Mouse (Mus musculus) heart, embryonic 11.5 days (tissue): ENCODE results near the gene Thpo. TPM values are rescaled to one million over a fixed set of nuclear protein-coding genes. Genes with fewer than 3 reads are reported as not detected.

Experiments used
- ATAC-seq: fragments of 200-750 bp; cut with Nextera tagmentation; replicated peaks from 2 replicates; pipeline ENCODE4 v1.8.0; 2017; ENCODE audit warnings: moderate library complexity; ENCODE audit not compliant: insufficient number of reproducible peaks, low FRiP score, low TSS enrichment
- H3K27ac ChIP-seq: fragments of 300-500 bp; sonication (generic); 2 replicates; pipeline ENCODE4 v1.5.1; 2014; ENCODE audit warnings: mild to moderate bottlenecking, low read depth, low read length
- H3K27me3 ChIP-seq: fragments of 300-500 bp; sonication (generic); 2 replicates; pipeline ENCODE4 v1.6.1; 2014; ENCODE audit warnings: mild to moderate bottlenecking, low read length, mixed read lengths; ENCODE audit not compliant: control insufficient read depth, insufficient read depth
- H3K36me3 ChIP-seq: fragments of 300-500 bp; sonication (generic); 2 replicates; pipeline ENCODE4 v1.6.1; 2014; ENCODE audit warnings: mild to moderate bottlenecking, low read length, moderate library complexity, mixed read lengths; ENCODE audit not compliant: control insufficient read depth, insufficient read depth
- H3K4me1 ChIP-seq: fragments of 300-500 bp; sonication (generic); 2 replicates; pipeline ENCODE4 v1.6.1; 2014; ENCODE audit warnings: low read length; ENCODE audit not compliant: control insufficient read depth, insufficient read depth
- H3K4me2 ChIP-seq: fragments of 300-500 bp; sonication (generic); 2 replicates; pipeline ENCODE4 v1.6.1; 2014; ENCODE audit warnings: mild to moderate bottlenecking, moderate library complexity
- H3K4me3 ChIP-seq: fragments of 300-500 bp; sonication (generic); 2 replicates; pipeline ENCODE4 v1.5.1; 2014; ENCODE audit warnings: low read depth, low read length
- H3K9ac ChIP-seq: fragments of 300-500 bp; sonication (generic); 2 replicates; pipeline ENCODE4 v1.6.1; 2014; ENCODE audit warnings: mild to moderate bottlenecking, low read depth, low read length, moderate library complexity
- H3K9me3 ChIP-seq: fragments of 300-500 bp; sonication (generic); replicated peaks from 2 replicates; pipeline ENCODE4 v1.6.1; 2016; ENCODE audit warnings: low read length; ENCODE audit not compliant: control insufficient read depth
- WGBS: fragments of 180-500 bp; shearing (Covaris S2); extraction: QIAGEN DNeasy Blood & Tissue Kit; methylation state at CpG from one replicate; pipeline ENCODE4 v1.1.7; 2014; ENCODE audit not compliant: insufficient replicate concordance; 5-methylcytosine and 5-hydroxymethylcytosine counted together
- polyA plus RNA-seq: library from polyadenylated mRNA; unstranded; fragments of >200 nt; fragmentation: Nextera tagmentation; extraction: Ambion mirVana; gene quantifications from 2 replicates; pipeline ENCODE4 v1.2.1, GENCODE M21; 2014

The Thpo gene
- polyA plus RNA-seq, 1 experiment from 2014 or later: 0.49 TPM

- no peak overlapping the region for H3K4me3 ChIP-seq
- no peaks in the 10 kb centered on the region for H3K27me3 ChIP-seq
- no peak overlapping the region for H3K4me2 ChIP-seq
- no peaks in the 10 kb centered on the region for H3K9me3 ChIP-seq
- no peaks in the 10 kb centered on the region for H3K4me1 ChIP-seq
- H3K36me3 ChIP-seq: no peaks in the 10 kb centered on the region
- WGBS: 88% methylated on average over 5 of the region's 5 CpGs
- no peak overlapping the region for H3K9ac ChIP-seq
- no peak overlapping the region for H3K27ac ChIP-seq
- no peak for ATAC-seq
These were observed 21.7 kb upstream of the Thpo start for GRCm38 (mm10) chr16:20756052-20756451.

- H3K27me3 ChIP-seq: no peaks in the 10 kb centered on the region
- H3K4me2 ChIP-seq: no peak overlapping the region
- 49% methylated on average over 8 of the region's 8 CpGs for WGBS
- H3K4me1 ChIP-seq: no peaks in the 10 kb centered on the region
- H3K9me3 ChIP-seq: no peaks in the 10 kb centered on the region
- no peak overlapping the region for H3K4me3 ChIP-seq
- H3K9ac ChIP-seq: no peak overlapping the region
- ATAC-seq: no peak
- H3K36me3 ChIP-seq: no peaks in the 10 kb centered on the region
- no peak overlapping the region for H3K27ac ChIP-seq
These were observed 16.2 kb upstream of the Thpo start for GRCm38 (mm10) chr16:20750518-20750917.

- Histone ChIP-seq H3K4me2 (no peak overlapping the region), H3K27ac (no peak overlapping the region), H3K9me3 (no peaks in the 10 kb centered on the region), H3K36me3 (no peaks in the 10 kb centered on the region), H3K9ac (no peak overlapping the region), H3K27me3 (no peaks in the 10 kb centered on the region), H3K4me1 (no peaks in the 10 kb centered on the region), H3K4me3 (no peak overlapping the region)
- WGBS: 68% methylated on average over 6 of the region's 6 CpGs
- no peak for ATAC-seq
These were observed 12.3 kb upstream of the Thpo start for GRCm38 (mm10) chr16:20746641-20747040.

- WGBS: 87% methylated on average over 9 of the region's 9 CpGs
- Histone ChIP-seq H3K4me1 (no peaks in the 10 kb centered on the region), H3K4me2 (no peak overlapping the region), H3K9me3 (no peaks in the 10 kb centered on the region), H3K36me3 (no peaks in the 10 kb centered on the region), H3K27ac (no peak overlapping the region), H3K27me3 (peaks cover 24% of the 10 kb centered on the region), H3K9ac (no peak overlapping the region), H3K4me3 (no peak overlapping the region)
- ATAC-seq: no peak
These were observed 5.5 kb upstream of the Thpo start for GRCm38 (mm10) chr16:20739845-20740244.

- WGBS: 77% methylated on average over 5 of the region's 5 CpGs
- ATAC-seq: no peak
- Histone ChIP-seq H3K4me1 (peaks cover 6% of the 10 kb centered on the region; the same call in 1 of the 2 replicates), H3K27ac (no peak overlapping the region), H3K27me3 (peaks cover 47% of the 10 kb centered on the region), H3K4me3 (no peak overlapping the region), H3K9ac (no peak overlapping the region), H3K9me3 (no peaks in the 10 kb centered on the region), H3K4me2 (no peak overlapping the region), H3K36me3 (no peaks in the 10 kb centered on the region)
These were observed 2.5 kb upstream of the Thpo start for GRCm38 (mm10) chr16:20736823-20737222.

GRCm38 (mm10) chr16:20736168-20736567 is 1.9 kb upstream of the Thpo start:
- H3K4me3 ChIP-seq: no peak overlapping the region
- peaks cover 51% of the 10 kb centered on the region for H3K27me3 ChIP-seq
- no peak overlapping the region for H3K4me2 ChIP-seq
- H3K9me3 ChIP-seq: no peaks in the 10 kb centered on the region
- no peak overlapping the region for H3K9ac ChIP-seq
- no peak overlapping the region for H3K27ac ChIP-seq
- no peaks in the 10 kb centered on the region for H3K36me3 ChIP-seq
- WGBS: 74% methylated on average over 7 of the region's 7 CpGs
- peaks cover 6% of the 10 kb centered on the region; the same call in 1 of the 2 replicates for H3K4me1 ChIP-seq
- ATAC-seq: no peak

GRCm38 (mm10) chr16:20735651-20736050 is 1.3 kb upstream of the Thpo start:
- no peaks in the 10 kb centered on the region for H3K36me3 ChIP-seq

GRCm38 (mm10) chr16:20732925-20733730 is 1.2 kb downstream of the Thpo start, which contains the start of gene Chrd:
Gene Chrd, plus strand, starts transcription at chr16:20733127.
- WGBS: under 1% methylated on average over 59 of the region's 70 CpGs
- H3K4me2 ChIP-seq: peak within 1 kb of the TSS; percentile 99
- no peaks in the 10 kb centered on the region for H3K36me3 ChIP-seq
- peak within 1 kb of the TSS; percentile 75 for H3K9ac ChIP-seq
- peaks cover 6% of the 10 kb centered on the region; the same call in 1 of the 2 replicates for H3K4me1 ChIP-seq
- peak within 1 kb of the TSS; percentile 63 for H3K4me3 ChIP-seq
- no peaks in the 10 kb centered on the region for H3K9me3 ChIP-seq
- H3K27me3 ChIP-seq: peaks cover 49% of the 10 kb centered on the region
- no peak within 1 kb of the TSS for H3K27ac ChIP-seq
- peak; percentile 69 for ATAC-seq

More at GRCm38 (mm10) chr16:20735651-20736050, 1.3 kb upstream of the Thpo start:
- peaks cover 51% of the 10 kb centered on the region for H3K27me3 ChIP-seq
- no peak overlapping the region for H3K4me2 ChIP-seq
- H3K4me1 ChIP-seq: peaks cover 6% of the 10 kb centered on the region; the same call in 1 of the 2 replicates
- ATAC-seq: no peak
- H3K9ac ChIP-seq: no peak overlapping the region
- 70% methylated on average over 5 of the region's 5 CpGs for WGBS
- no peak overlapping the region for H3K27ac ChIP-seq
- no peak overlapping the region for H3K4me3 ChIP-seq
- no peaks in the 10 kb centered on the region for H3K9me3 ChIP-seq
